8 mouse cellular contexts compared by ENCODE assay signal in genomic region chr2:132111266-132111665, GRCm38 (mm10). TPM values are rescaled to one million over a fixed set of nuclear protein-coding genes. Genes with fewer than 3 reads are reported as not detected.
DNase-seq lines count a peak whose midpoint lies in the region; ATAC-seq and TF ChIP-seq lines count a peak whose summit lies in the region.

No protein-coding gene starts in this region.

- no peak overlapping the region for H3K4me2 ChIP-seq in heart, embryonic 11.5 days
- H3K4me2 ChIP-seq in hindbrain, embryonic 16.5 days (ENCODE audit: low read length) = no peak overlapping the region

- no peaks in the 10 kb centered on the region for H3K36me3 ChIP-seq in heart, embryonic 11.5 days (ENCODE audit: control insufficient read depth, insufficient read depth, low read length)
- H3K36me3 ChIP-seq in hindbrain, embryonic 16.5 days (ENCODE audit: control insufficient read depth, insufficient read depth, low read length) = no peaks in the 10 kb centered on the region

- peak; percentile 87 for TF ChIP-seq CTCF in left cerebral cortex, adult 2 months (IDR thresholded peaks at IDR 0.05)

- H3K4me1 ChIP-seq in heart, embryonic 11.5 days (ENCODE audit: control insufficient read depth, insufficient read depth, low read length) = peaks cover 11% of the 10 kb centered on the region; the same call in 1 of the 2 replicates
- H3K4me1 ChIP-seq in hindbrain, embryonic 16.5 days (ENCODE audit: control insufficient read depth, insufficient read depth, low read depth, low read length) = peaks cover 11% of the 10 kb centered on the region

- no peak overlapping the region for H3K4me3 ChIP-seq in heart, embryonic 11.5 days (ENCODE audit: low read depth, low read length)
- H3K4me3 ChIP-seq in hindbrain, embryonic 16.5 days (ENCODE audit: low read length) = no peak overlapping the region
- peak overlapping the region; percentile 43 for H3K4me3 ChIP-seq in left cerebral cortex, adult 2 months

- no peaks in the 10 kb centered on the region for H3K9me3 ChIP-seq in heart, embryonic 11.5 days (replicated peaks; ENCODE audit: control insufficient read depth, low read length)
- H3K9me3 ChIP-seq in hindbrain, embryonic 16.5 days (ENCODE audit: control insufficient read depth, low read length) = no peaks in the 10 kb centered on the region

- no peak overlapping the region for H3K9ac ChIP-seq in heart, embryonic 11.5 days (ENCODE audit: low read depth, low read length)
- H3K9ac ChIP-seq in hindbrain, embryonic 16.5 days (ENCODE audit: low read depth, low read length) = no peak overlapping the region

- no peak for ATAC-seq in heart, embryonic 11.5 days (replicated peaks; ENCODE audit: insufficient number of reproducible peaks, low FRiP score, low TSS enrichment)
- peak; percentile 40; the same call in 1 of the 2 replicates for ATAC-seq in hindbrain, embryonic 16.5 days
- ATAC-seq in megakaryocyte, adult 5-6 weeks (ENCODE audit: poor library complexity, severe bottlenecking) = peak; percentile 72

- peak; percentile 71 to 80 for DNase-seq in heart, adult 18-20 months
- peak; percentile 67 for DNase-seq in cerebellum, adult 9-11 months
- peak; percentile 56 to 57 for DNase-seq in frontal cortex, postnatal 10 days (ENCODE audit: low spot score in 2 of 2)
- peak; percentile 60 to 71 for DNase-seq in left cerebral cortex, adult 2 months (ENCODE audit: extremely low spot score in 1 of 2, low spot score in 2 of 2)
- DNase-seq in skeletal muscle tissue, adult 2 months (ENCODE audit: low read depth, low spot score) = peak; percentile 66

- 48% methylated on average over 9 of the region's 9 CpGs for WGBS in heart, embryonic 11.5 days (ENCODE audit: insufficient replicate concordance)
- WGBS in hindbrain, embryonic 16.5 days = 45% methylated on average over 9 of the region's 9 CpGs

- no peaks in the 10 kb centered on the region for H3K27me3 ChIP-seq in heart, embryonic 11.5 days (ENCODE audit: control insufficient read depth, insufficient read depth, low read length)
- no peaks in the 10 kb centered on the region for H3K27me3 ChIP-seq in hindbrain, embryonic 16.5 days (replicated peaks; ENCODE audit: control insufficient read depth, insufficient read depth, low read length)

- H3K27ac ChIP-seq in heart, embryonic 11.5 days (ENCODE audit: low read depth, low read length) = no peak overlapping the region; the same call in 1 of the 2 replicates
- no peak overlapping the region for H3K27ac ChIP-seq in hindbrain, embryonic 16.5 days (ENCODE audit: low read depth, low read length)
- H3K27ac ChIP-seq in left cerebral cortex, adult 2 months = peak overlapping the region; percentile 93

- intact Hi-C loops in left cerebral cortex, adult 2 months (cut with DNase I) = loop anchor here (1.0 to 2.0 kb wide), 2 partner anchors 129 to 290 kb away; no protein-coding TSS in a partner anchor

RNA-seq across cellular contexts. Expression of gene Slc23a2, which starts 33.6 kb away (rescaled TPM):
- total RNA-seq in heart, adult 18-20 months (2021) = 10 to 100 TPM; 12.4 to 14.9 TPM
- polyA plus RNA-seq in heart, embryonic 11.5 days (2014; fragmentation: Nextera tagmentation; extraction: Ambion mirVana) = 8.7 and 10.2 TPM in 2 replicates
- polyA plus RNA-seq in hindbrain, embryonic 16.5 days (2015; fragmentation: Nextera tagmentation; extraction: Ambion mirVana) = 40.8 and 44.5 TPM in 2 replicates
- 100 to 1,000 TPM; 142 to 162 TPM for total RNA-seq in left cerebral cortex, adult 2 months (2021)
- 9.5 and 11.4 TPM in 2 replicates for total RNA-seq in megakaryocyte, adult 5-6 weeks (2015)
- 10.7 and 14.6 TPM in 2 replicates for total RNA-seq in megakaryocyte, adult 5-6 weeks (2017)

Comparison
In these comparisons a context has a peak if more than half of its experiments do, and no peak if none do; other contexts are left out.
1. RNA of gene Slc23a2, which starts 33.6 kb away (total RNA-seq): 142 to 162 TPM in left cerebral cortex, adult 2 months; 12.4 to 14.9 TPM in heart, adult 18-20 months and 9.5 to 14.6 TPM in megakaryocyte, adult 5-6 weeks; every median in the first group is over 4 times any median in the second.
2. Peak in every context shown above with its lines, with median percentiles within 50 percentile points of each other: DNase-seq.